Mouse (Mus musculus): Measurements from ENCODE around the gene Cox20. TPM values are rescaled to one million over a fixed set of nuclear protein-coding genes. Genes with fewer than 3 reads are reported as not detected.

Gene Cox20
- polyA plus RNA-seq, 1 experiment, result 4.2 TPM

DNA sequence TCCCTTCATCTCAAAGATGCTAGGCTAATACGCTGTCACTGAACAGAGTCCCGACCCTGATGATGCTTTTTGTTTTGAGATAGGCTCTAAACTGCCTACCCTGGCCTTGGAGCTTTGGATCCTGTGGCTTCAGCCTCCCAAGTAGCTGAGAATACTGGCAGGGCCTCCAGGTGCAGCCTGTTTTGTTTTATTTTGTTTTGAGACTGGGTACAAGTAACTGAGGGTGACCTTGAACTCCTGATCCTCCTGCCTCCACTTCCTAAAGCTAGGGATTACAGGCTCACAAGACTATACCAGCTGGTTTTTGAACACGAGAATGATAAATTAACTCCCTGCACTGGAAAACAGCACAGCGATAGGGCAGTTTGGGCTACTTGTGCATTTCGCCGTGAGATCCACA, 46.2 kb downstream of the Cox20 start:
- no peak overlapping the region for H3K4me3 ChIP-seq (replicated peaks)
- no peaks in the 10 kb centered on the region for H3K9me3 ChIP-seq (ENCODE audit: control insufficient read depth, low read length)
- H3K27me3 ChIP-seq (ENCODE audit: control insufficient read depth), result no peaks in the 10 kb centered on the region
- peaks cover 19% of the 10 kb centered on the region for H3K4me1 ChIP-seq (ENCODE audit: control insufficient read depth)
- H3K36me3 ChIP-seq (ENCODE audit: control insufficient read depth), result no peaks in the 10 kb centered on the region
- no peak for TF ChIP-seq GATA1 (IDR thresholded peaks at IDR 0.05; ENCODE audit: low read length)
- TF ChIP-seq TAL1 (IDR thresholded peaks at IDR 0.05; ENCODE audit: low read length), result no peak

DNA sequence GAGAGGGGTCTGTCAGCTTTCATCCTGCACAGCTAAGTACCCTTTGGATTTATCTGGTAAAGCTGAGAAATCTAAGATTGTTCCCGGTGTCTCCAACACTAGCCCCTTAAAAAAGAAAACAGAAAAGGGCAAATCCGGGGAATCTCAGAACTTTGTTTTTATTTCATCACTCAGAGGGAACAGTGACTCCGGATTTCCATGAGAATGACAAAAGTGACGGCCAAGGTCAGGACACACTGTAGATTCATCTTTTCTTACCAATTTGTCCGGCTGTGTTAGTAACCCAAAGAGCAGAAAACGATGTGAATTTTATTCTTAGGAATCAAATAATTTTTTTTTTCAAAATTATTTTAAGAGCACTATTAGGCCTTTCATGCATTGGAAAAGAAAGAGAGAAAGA, 49.2 kb downstream of the Cox20 start:
- no peak overlapping the region for H3K4me3 ChIP-seq (replicated peaks)
- TF ChIP-seq TAL1 (IDR thresholded peaks at IDR 0.05; ENCODE audit: low read length), result no peak
- no peak for TF ChIP-seq GATA1 (IDR thresholded peaks at IDR 0.05; ENCODE audit: low read length)

DNA sequence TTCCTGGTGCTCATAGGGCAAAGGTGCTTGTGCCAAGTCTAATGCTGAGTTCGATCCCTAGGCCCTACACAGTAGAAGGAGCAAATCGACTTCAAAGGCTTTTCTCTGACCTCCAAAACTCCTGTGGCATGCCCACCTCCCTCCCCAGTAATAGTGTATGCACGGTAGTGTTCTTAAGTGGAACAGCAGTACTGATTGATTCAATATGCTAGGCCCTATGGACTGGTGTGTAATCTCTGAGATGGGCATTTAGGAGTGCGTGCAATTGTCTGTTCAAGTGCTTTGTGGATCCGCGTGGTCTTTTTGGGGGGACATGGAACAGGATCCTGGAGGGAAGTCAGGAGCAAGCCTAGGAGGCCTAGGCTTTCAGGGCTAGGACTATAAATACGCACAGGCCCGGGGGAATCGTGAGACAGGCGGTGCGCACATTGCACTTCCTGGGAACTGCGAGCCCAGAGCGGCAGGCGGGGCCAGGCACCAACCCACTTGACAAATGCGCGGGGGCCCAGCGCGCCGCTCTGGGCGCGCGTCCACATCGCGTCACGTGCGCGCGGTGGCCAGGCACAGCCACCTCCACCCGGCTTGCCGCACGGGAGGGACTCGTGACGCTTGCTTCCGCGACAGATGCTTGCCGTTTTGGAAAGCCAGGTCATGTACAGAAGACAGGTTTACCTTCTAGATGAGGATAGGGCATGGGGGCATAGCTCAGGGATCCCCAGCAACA, 49.8 kb downstream of the Cox20 start:
- Histone ChIP-seq H3K4me3 (replicated peaks) (peak overlapping the region; percentile 69), H3K27me3 (ENCODE audit: control insufficient read depth) (no peaks in the 10 kb centered on the region), H3K9me3 (ENCODE audit: control insufficient read depth, low read length) (no peaks in the 10 kb centered on the region), H3K4me1 (ENCODE audit: control insufficient read depth) (peaks cover 32% of the 10 kb centered on the region), H3K36me3 (ENCODE audit: control insufficient read depth) (no peaks in the 10 kb centered on the region)
- no peak for TF ChIP-seq TAL1 (IDR thresholded peaks at IDR 0.05; ENCODE audit: low read length)
- TF ChIP-seq GATA1 (IDR thresholded peaks at IDR 0.05; ENCODE audit: low read length), result no peak

More for the DNA sequence above, 49.2 kb downstream of the Cox20 start:
- H3K9me3 ChIP-seq (ENCODE audit: control insufficient read depth, low read length), result no peaks in the 10 kb centered on the region
- no peaks in the 10 kb centered on the region for H3K36me3 ChIP-seq (ENCODE audit: control insufficient read depth)
- no peaks in the 10 kb centered on the region for H3K27me3 ChIP-seq (ENCODE audit: control insufficient read depth)
- H3K4me1 ChIP-seq (ENCODE audit: control insufficient read depth), result peaks cover 28% of the 10 kb centered on the region

DNA sequence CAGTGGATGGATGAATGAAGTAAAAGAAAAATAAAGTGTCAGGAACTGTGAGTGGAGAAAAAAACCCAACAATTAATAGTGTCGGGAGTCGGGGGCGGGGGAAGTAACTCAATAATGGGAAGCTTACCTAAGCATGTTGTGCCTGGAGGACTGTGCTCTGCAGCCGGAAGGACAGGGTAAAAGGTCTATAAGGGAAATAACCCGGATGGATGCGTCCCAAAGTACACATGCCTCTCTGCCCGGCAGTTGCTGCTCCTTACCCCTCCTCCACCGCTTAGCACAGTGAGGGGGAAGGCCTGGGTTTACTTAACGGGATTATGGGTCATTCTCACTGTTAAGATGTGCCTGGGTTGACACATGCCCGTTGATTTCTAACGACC, 50.3 kb downstream of the Cox20 start:
- TF ChIP-seq TAL1 (IDR thresholded peaks at IDR 0.05; ENCODE audit: low read length) (no peak), GATA1 (IDR thresholded peaks at IDR 0.05; ENCODE audit: low read length) (no peak)
- H3K4me1 ChIP-seq (ENCODE audit: control insufficient read depth), result peaks cover 32% of the 10 kb centered on the region
- no peaks in the 10 kb centered on the region for H3K36me3 ChIP-seq (ENCODE audit: control insufficient read depth)
- H3K27me3 ChIP-seq (ENCODE audit: control insufficient read depth), result no peaks in the 10 kb centered on the region
- peak overlapping the region; percentile 69 for H3K4me3 ChIP-seq (replicated peaks)
- no peaks in the 10 kb centered on the region for H3K9me3 ChIP-seq (ENCODE audit: control insufficient read depth, low read length)

Other genes with a start within 250 kb of the Cox20 start
- gene Desi2, start 131.7 kb upstream of the Cox20 start, polyA plus RNA-seq (2012), result 0.12 and 0.18 TPM in 2 replicates
- gene Hnrnpu, start 18.7 kb downstream of the Cox20 start, polyA plus RNA-seq (2012), result 26.2 and 32.3 TPM in 2 replicates
- 0.02 and 0.06 TPM in 2 replicates for gene Efcab2, start 87.0 kb downstream of the Cox20 start, polyA plus RNA-seq (2012)
- gene Kif26b, start 210.0 kb downstream of the Cox20 start, polyA plus RNA-seq (2012), result 0.03 TPM in 1 of 2 replicates, not detected in the other

Measured in erythroblast, embryonic 14.5 days (primary cell).